Mouse (Mus musculus) lung, postnatal 14 days (tissue): ENCODE data around the gene Trmo.

ENCODE experiments used
- DNase-seq: peaks from one replicate; pipeline ENCODE4 v3.0.0; 2021

Trmo gene

GRCm38 (mm10) chr4:46369070-46369469, 20.2 kb downstream of the Trmo start:
- no peak for DNase-seq

DNA sequence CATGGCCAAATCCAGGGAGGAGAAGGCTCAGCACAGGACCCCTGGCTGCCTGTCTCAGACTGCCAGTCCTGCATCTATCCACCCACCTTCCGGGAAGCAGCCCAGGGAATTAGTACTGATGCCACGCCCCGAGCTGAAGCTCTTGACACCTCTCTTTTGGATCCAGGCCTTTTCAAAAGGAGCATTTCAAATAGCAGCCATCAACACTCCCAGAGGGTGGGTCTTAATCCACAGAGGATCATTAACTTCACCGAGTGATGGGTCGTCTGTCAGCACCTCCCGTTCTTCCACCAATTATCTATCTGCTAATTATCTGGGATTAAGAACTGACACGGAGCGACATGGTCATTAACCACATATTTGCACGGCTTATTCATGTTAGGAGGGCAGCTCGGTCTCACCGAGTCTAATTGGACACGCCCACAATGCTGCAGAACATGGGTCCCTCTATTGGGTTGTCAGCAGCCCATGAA, 21.7 kb downstream of the Trmo start:
- DNase-seq = no peak

DNA sequence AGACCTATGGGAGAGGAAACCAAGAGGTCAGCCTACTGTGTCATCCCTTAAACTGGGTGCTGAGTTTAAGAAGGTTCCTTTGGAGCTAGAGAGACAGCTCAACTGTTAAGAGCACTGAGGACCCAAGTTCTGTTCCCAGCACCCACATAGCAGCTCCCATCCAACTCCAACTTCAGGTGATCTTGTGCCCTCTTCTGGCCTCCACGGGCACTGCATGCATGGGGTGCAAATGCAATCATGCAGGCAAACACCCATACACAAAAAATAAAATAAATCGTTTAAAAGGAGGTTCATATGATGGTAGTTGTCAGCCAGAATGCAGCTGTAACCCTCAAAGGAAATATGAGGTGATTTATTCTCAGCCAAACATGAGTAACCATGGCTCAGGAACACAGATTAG, 24.9 kb downstream of the Trmo start:
- no peak for DNase-seq

DNA sequence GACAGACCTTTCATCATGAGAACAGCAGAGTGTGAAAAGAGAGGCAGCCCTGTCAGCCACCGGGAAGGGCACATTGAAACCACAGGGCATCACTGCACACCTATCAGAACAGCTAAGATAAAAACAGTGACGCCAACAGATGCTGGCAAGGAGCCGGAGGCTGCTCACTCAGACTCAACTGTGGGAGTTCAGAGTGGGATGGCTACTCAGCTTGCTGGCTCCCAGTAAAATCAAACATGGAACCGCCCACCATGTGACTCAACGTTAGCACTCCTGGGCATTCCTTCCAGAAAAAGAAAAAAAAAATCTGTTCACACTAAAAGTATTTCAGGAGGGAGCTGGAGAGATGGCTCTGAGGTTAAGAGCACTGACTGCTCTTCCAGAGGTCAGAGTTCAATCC, 28.0 kb downstream of the Trmo start:
- no peak for DNase-seq

- no peak for DNase-seq
These were observed 29.5 kb downstream of the Trmo start for GRCm38 (mm10) chr4:46359539-46360253.

- peak; percentile 72 for DNase-seq
These were observed 32.7 kb downstream of the Trmo start for GRCm38 (mm10) chr4:46356351-46357133.

- no peak for DNase-seq
These were observed 36.2 kb downstream of the Trmo start for GRCm38 (mm10) chr4:46353045-46353444.

GRCm38 (mm10) chr4:46349530-46349929, 39.7 kb downstream of the Trmo start:
- DNase-seq = no peak

DNA sequence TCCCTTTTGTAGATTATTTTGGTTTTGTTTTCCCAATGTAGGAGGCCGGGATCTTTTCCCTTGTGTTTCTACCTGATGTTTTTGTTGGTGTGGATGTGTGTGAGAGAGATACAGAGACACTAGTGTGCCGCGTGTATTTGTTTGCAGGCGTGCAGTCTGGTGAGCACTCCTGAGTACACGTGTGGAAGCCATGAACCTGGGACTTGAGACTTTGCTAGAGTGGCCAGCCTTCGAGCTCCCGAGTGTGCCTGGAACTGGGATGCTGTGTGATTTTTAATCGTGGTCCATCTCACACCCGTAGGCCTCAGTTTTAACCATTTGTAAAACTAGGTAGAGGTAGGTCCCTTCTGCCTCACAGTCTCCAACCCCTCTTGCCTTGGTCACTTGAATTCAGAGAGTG, 40.3 kb downstream of the Trmo start:
- no peak for DNase-seq

DNA sequence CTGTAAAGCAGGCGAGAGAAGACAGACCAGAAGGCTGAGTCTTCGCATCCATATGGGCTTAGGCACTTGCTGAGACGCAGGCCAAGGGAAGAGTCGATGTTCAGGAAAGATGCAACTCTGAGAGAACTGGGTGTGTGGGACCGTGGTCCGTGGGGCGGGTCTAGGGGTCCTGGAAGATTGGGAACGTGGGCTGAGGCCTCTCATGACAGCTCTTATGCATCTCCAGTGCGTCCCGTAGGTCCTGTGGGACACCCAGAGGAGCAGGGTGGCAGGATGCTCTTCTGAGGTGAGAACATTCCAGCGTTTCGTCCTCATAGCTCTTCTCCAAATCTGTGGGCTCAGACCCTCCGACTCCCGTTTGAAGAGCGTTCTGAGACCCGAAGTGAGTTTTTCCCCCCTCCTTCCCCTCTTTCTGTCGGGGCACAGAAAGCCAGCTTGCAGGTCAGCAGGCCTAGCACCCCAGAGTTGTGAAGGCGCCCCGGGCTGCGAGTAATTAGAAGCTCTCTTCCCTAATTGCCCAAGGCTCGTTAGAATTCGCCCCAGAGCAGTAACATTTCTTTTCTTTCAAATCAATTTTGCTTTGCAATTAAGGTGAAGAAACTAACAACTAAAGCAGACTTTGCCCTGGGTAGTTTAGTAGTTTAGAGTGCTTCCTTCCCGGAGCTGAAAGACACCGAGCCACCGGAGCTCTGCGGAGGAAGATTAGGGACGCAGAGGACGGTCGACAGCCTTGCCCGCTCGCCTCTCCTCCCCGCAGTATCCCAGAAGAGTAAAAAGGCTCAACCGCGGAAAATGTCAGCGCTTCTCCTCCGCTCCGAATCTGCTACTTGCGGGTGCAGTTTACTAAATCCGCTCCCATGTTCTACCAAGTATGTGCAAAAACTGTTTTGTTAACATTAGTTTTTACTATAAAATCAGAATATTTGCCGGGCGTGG, 41.4 kb downstream of the Trmo start:
- DNase-seq = no peak

DNA sequence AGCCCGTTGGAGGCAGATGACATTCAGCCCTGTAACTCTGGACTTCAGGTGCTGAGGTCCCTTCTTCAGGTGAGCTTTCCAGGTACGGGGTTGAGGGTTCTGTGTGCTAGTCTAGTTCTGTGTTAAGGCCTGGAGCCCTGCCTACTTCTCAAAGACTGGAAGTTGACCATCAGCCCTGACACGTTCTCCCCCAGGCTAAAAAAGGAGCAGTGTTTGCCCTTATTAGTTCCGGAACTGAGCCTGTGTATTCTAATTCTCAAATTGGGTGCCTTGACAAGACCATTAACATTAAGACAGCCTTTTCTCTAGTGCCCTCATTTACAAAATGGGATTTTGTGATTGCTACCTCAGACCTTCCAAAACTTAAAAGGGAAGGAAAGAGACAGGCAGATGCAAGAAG, 42.1 kb downstream of the Trmo start:
- no peak for DNase-seq

DNA sequence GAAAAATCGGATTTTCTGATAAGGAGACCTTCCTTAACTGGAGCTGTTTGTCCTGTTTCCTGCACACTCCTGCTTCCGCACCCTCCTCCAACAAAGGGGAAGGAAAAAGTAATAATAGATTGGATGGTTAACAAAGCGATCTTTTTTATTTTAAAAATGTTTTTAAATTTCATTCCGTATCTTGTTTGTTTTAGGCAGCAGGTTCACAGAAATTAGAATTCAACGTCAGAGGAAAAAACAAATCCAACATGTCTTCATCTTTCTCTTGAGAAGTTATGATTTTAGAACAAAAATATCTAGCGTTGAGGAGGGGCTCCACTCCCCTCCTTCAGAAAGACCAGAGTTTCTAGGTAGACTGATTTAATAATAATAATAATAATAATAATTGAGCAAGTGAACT, 43.0 kb downstream of the Trmo start:
- no peak for DNase-seq

DNA sequence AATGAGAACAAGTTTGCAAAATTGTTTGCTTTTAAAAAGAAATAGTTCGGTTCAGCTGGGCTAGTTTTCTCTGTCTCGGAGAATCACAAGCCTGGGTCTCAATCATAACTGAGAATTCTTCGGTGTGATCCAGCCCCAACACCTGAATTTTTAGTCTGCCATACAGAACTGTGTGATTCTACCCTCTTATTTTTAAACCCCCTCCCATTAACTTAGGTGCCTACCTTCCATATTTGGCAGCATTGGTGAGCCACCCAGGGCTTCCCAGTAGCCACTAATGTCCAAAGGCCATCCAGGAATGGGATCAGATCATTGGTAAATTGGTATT, 43.5 kb downstream of the Trmo start:
- no peak for DNase-seq

- no peak for DNase-seq
These were observed 44.0 kb downstream of the Trmo start for GRCm38 (mm10) chr4:46345056-46345772.

- DNase-seq = peak; percentile 13
These were observed 44.9 kb downstream of the Trmo start for GRCm38 (mm10) chr4:46344288-46344687.

GRCm38 (mm10) chr4:46343596-46344260, 45.5 kb downstream of the Trmo start, which contains the start of gene Foxe1:
Gene Foxe1 (plus strand): TSS chr4:46343609.
- no peak for DNase-seq

- no peak for DNase-seq
These were observed 46.4 kb downstream of the Trmo start for GRCm38 (mm10) chr4:46342711-46343286.

DNA sequence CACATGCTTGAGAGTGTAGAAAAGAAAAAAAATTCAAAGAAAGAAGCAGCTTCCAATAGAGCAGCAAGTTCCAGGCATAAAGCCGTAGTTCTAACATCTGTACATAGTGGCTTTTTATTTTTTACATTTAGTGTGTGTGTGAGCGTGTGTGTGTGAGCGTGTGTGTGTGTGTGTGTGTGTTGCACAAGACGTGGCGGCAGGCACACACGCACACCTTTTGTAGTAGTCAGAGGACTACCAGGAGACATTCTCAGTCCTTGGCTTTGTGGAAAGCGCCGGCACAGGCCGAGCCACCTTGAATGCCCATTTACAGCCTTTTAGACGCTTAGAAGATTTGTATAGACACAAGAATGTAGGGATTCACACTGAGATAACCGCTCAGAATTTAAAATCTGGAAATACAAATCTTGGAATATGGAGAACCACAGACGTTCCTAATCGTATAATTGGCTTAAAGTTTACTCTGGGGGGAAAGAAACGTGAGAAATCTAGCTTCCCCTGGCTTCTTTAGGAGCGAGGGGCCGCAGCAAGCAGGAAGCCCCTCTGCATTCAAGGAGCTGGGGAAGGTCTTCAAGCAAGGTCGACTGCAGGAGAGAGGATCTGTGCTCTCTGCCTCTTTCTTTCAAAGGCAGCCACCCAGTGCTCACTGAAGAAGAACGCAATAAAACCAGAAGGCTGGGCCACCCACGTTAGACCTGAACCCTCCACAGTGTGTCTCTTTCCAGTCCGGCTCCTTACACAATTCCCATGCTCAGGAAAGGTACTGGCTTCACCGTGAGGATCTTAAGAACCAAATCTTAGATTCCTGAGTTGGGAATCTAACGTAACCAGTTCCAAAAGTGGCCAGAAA, 47.2 kb downstream of the Trmo start:
- no peak for DNase-seq

DNA sequence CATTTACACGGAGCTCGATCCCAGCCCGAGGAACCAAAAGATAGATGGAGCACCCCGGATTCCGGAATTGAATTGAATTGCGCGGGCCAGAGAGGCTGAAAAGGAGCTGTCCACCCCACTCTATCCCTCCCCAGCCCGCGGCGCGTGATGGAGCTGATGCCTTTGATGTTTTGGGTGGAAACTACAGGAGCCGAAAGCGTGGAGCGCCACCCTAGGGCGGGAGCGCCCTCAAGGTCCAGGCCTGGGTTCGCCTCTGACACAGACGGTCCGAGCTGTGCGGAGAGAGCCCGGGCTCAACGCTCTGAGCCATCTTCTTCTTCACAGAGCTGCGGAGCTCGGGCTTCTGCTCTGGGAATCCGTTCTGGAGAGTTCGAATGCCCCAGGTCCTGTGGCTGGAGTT, 49.7 kb downstream of the Trmo start:
- no peak for DNase-seq

DNA sequence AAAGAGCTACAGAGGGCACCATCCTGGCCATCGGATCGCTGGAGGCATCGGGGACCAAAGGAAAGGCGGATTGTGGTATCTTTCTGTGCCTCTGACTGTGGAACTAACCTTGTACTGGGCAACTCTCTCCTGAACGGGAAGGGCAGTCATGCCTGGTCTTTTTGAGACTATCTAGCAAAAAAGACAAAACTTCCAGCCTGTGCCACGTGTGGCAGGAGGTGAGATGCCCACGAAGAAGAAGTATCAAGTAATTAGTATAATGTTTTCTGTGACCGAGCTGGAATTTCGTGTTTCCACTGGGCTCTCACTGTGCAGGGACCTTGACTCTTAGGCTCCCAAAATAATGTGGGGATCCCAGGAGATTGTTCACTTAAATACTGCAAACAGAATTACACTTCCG, 50.2 kb downstream of the Trmo start:
- DNase-seq = no peak

DNA sequence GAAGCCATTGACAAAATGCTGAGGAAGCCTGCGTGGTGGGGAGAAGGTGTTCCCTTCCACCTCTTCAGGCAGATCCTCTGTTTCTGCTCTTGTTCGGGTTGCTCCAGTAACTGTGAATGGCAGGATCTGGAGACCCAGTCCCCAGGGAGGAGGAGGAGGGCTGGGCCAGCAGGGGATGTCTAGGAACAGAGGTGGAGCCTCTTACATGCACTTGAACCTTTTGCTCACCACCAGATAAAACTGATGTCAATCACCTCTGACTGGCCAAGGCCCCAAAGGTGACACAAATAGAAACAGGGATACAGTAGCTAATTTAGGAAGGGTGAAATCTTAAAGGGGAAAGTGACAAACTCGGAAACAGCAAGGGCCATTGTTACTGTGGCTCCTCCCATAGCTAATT, 51.2 kb downstream of the Trmo start:
- DNase-seq = no peak
